Mouse (Mus musculus): ENCODE data around the gene Nrip1.

Nrip1 gene

GRCm38 (mm10) chr16:76310791-76311190, 62.8 kb downstream of the Nrip1 start:
- no peak for DNase-seq

GRCm38 (mm10) chr16:76310286-76310685, 63.3 kb downstream of the Nrip1 start:
- DNase-seq = no peak

GRCm38 (mm10) chr16:76309280-76309679, 64.3 kb downstream of the Nrip1 start:
- no peak for DNase-seq

- DNase-seq = no peak
These were observed 66.6 kb downstream of the Nrip1 start for GRCm38 (mm10) chr16:76307039-76307438.

GRCm38 (mm10) chr16:76306446-76306845, 67.2 kb downstream of the Nrip1 start:
- DNase-seq = no peak

GRCm38 (mm10) chr16:76303436-76303835, 70.2 kb downstream of the Nrip1 start:
- no peak for DNase-seq

GRCm38 (mm10) chr16:76301728-76302050, 71.9 kb downstream of the Nrip1 start:
- no peak for DNase-seq

- no peak for DNase-seq
These were observed 72.4 kb downstream of the Nrip1 start for GRCm38 (mm10) chr16:76301037-76301727.

- no peak for DNase-seq
These were observed 73.2 kb downstream of the Nrip1 start for GRCm38 (mm10) chr16:76300452-76300851.

- no peak for DNase-seq
These were observed 74.1 kb downstream of the Nrip1 start for GRCm38 (mm10) chr16:76299511-76299910.

GRCm38 (mm10) chr16:76295322-76295721, 78.3 kb downstream of the Nrip1 start:
- no peak for DNase-seq

GRCm38 (mm10) chr16:76294550-76294949, 79.1 kb downstream of the Nrip1 start:
- DNase-seq = no peak

GRCm38 (mm10) chr16:76293765-76294463, 79.7 kb downstream of the Nrip1 start:
- no peak for DNase-seq

GRCm38 (mm10) chr16:76293176-76293575, 80.5 kb downstream of the Nrip1 start:
- no peak for DNase-seq

- no peak for DNase-seq
These were observed 81.0 kb downstream of the Nrip1 start for GRCm38 (mm10) chr16:76292656-76293055.

- DNase-seq = no peak
These were observed 82.3 kb downstream of the Nrip1 start for GRCm38 (mm10) chr16:76291366-76291765.

- DNase-seq = no peak
These were observed 84.1 kb downstream of the Nrip1 start for GRCm38 (mm10) chr16:76289495-76289894.

- DNase-seq = no peak
These were observed 89.8 kb downstream of the Nrip1 start for GRCm38 (mm10) chr16:76283796-76284195.

GRCm38 (mm10) chr16:76281850-76282249, 91.8 kb downstream of the Nrip1 start:
- no peak for DNase-seq

GRCm38 (mm10) chr16:76280365-76280764, 93.3 kb downstream of the Nrip1 start:
- no peak for DNase-seq

GRCm38 (mm10) chr16:76276271-76276670, 97.4 kb downstream of the Nrip1 start:
- no peak for DNase-seq

GRCm38 (mm10) chr16:76275584-76275983, 98.0 kb downstream of the Nrip1 start:
- DNase-seq = no peak

- DNase-seq = no peak
These were observed 98.5 kb downstream of the Nrip1 start for GRCm38 (mm10) chr16:76275166-76275565.

GRCm38 (mm10) chr16:76266635-76267268, 106.9 kb downstream of the Nrip1 start:
- no peak for DNase-seq
